Mouse (Mus musculus): ENCODE data around the gene Anxa2.

The Anxa2 gene

DNA sequence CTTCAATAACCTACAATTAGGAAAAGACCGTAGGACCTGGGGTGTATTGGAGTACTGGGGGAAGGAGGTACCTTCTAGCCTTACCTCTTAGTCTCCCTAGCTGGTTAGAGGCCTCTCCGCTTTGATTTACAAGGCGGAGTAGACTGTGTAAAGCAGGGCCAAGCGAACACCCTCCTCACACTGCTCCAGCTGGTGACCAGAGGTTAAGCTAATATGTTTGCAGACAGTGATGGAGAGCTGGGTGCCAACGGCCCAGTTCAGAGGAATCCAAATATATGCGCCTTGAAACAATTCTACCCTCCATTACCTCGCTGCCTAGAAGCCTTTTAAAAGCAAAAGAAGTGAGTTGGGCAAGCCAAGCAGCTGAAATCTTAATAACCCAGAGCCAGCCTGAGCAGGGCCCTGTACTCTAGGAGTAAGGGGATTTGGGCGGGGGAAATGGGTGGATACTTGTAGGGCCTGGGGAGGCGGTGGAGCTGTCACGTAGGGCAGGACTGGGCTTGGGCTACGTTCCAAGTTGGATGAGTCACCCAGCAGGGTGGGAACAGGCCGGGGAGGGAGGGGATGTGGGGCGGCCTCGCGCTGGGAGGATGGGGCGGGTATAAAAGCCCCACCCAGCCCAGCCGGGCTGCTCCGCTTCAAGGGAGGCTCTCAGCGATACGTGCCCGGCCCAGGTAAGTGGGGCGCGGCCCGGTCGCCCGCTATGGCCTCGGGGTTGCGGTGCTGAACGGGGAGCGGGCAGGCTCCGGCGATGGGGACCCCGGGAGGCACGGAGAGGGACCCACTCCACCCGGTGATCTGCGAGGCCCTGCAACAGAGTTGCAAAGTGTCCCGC lies at the start of gene Anxa2:
Gene Anxa2, plus strand, starts transcription at position 555 of the 835 bp plus-strand sequence.
- DNase-seq = no peak

DNA sequence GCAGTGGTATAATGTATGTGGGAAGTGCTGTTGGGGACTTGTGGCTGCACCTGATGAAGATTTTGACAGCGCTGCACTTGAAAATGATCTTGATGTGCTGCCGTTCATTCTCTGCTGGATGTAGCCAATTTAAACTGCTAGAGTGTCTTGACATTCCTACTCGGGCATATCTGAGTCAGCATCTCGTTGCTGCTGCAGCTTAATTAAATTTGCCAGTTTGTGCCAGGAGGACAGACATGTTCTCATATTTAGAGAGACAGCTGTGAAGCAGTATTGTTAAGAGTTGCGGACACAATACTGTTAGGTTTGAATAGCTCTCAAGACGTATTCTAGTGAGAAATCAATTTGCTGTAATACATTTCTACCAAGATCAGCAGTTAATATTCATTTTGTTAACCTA lies 48.7 kb upstream of the Anxa2 start:
- DNase-seq = no peak

DNA sequence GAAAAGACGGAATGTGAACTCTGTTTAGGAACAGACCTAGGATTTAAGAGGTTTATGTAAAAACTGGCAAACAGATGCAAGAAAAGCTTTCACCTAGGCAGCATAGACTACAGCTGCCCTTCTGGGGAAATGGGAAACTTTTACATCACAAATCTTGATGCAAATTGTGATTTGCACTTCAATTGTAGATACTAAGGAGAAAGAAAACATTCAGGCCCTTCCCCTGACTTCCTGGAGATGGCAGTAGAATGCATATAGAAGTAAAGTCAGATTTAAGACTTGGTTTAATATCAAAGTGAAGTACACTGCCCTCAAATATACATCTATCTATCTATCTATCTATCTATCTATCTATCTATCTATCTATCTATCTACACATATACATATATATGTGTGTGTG lies 33.9 kb upstream of the Anxa2 start:
- DNase-seq = no peak

DNA sequence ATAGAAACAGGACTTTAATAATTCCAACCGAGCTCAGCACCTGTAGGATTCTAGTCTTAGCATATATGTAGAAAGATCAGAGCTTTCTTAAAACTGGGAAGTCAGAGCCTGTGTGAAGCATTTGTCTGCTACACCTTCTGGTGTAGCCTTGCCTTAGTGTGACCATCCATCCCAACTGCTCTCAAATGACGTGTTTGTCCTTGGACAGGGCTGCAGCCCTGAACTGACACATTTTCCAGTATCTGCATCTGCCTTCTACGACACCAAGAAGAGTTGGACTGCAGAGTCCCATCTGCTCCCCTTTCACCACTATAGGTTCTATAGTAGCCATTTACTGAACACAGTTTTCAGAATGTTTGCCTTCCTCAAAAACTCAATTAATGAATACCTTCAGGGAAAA lies 22.9 kb upstream of the Anxa2 start:
- no peak for DNase-seq

DNA sequence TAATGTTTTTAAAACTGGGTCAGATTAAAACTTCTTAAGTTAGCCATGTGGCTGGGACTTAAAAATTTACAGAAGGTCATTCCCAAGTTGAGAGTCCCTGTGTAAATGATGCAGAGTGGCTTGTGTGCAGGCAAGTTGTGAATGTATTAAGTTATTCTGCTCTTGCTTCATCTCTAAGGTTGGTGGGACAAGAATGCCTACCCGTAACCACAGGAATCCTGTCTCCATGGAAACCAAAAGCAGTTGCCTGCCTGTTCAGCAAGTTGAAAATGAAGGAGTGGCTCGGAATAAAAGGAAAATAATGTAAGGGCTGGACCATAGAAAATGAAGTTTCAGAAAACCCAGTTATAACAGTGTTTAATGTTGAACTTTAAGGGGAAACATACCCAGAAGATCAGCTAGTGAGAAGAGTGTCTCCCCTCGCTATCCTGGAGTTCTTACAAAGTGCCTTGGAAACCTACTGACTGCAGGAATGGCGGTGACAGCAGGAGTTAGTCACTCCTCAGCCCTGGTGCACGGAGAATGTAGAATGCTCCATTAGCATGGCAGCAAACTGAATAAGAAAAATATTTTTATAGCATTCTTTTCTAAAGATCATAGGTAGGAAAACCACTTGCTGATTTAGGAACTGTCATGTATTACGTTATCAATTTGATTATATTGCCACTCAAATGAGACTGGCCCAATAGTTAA lies 21.4 kb upstream of the Anxa2 start:
- DNase-seq = no peak

DNA sequence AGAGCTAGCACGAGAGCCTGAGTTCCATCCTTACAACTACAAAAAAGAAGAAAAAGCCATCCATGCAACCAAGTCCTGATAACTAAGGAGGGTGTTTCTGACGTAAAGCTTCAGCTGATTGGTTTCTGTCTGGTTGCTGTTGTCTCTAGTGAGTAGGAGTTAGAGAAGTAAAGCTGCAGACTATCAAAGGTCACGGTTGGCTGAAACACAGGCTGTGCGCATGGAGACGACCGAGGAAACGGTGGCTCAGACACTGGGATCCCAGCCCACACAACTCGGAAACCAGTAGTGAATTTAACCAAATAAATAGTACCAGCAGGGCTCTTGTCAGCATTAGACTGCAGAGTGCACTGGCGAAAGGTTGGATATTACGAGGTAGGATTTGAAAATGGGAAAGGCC lies 18.2 kb upstream of the Anxa2 start:
- DNase-seq = no peak

DNA sequence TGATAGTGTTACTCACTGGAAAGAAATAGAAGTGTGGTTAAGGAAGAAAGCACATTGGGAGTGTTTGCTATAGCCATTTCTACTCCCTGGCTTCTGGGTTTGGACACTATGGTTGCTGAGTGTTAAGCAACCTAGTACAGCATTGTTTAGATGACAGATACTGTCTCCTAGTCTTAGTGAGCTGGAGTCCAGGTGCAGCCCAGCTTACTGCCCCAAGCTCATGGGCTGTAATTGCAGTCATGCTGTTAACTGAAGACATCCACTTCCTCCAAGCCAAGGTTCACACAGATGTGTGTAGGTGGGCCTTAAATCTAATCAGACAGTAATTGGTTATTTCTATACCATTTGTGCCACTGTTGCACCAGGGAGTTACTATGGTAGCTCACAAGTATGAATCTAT lies 17.8 kb upstream of the Anxa2 start:
- no peak for DNase-seq

DNA sequence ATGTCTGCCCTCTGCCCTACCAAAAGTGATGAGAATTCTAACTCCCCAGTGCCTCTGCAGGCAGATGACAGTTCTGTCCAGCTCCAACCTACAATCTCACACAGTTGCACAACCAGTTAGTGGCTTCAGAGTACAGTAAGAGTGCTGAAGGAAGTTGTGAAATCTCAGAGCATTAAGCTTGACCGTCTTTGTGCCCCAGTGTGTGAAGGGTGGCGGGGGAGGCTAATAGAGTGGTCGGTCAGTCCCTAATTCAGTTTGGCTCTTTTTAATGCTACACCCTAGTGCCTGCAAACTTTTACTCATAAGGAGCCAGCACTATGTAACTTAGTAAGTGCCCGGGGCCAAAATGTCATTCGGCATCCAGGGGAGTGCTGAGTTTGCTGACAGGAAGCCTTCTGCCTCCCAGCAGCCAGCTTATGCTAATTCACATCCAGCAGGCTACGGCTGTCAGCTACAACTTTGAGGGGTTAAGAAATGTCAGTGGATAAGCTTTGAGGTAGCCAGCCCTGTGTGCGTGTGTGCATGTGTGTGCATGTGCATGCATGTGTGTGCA lies 13.5 kb upstream of the Anxa2 start:
- no peak for DNase-seq

DNA sequence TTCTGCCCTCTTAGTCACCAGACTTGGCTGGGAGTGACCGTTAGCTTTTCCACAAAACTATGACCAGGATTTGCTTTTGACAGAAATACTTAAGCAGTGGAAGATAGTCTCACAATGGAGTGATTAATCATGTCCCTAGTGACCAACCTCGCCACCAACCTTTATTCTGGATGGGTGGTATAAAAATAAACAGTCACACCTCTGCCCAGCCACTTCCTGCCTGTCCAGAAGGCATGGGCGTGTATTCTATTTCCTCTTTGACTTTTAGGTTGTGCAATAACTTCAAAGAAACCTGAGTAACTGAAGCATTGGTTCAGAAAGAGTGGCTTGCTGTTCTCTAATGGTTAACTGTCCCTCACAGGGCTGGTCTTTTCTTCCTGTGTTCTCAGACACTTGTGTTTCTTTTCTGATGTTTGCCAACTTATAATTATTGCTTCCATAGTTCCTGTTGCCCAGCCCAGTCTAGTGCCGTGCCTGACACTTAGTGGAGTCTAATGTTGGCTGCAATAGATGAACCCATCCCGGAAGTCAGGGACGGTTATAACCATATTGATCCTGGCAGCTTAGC lies 10.9 kb upstream of the Anxa2 start:
- DNase-seq = no peak

DNA sequence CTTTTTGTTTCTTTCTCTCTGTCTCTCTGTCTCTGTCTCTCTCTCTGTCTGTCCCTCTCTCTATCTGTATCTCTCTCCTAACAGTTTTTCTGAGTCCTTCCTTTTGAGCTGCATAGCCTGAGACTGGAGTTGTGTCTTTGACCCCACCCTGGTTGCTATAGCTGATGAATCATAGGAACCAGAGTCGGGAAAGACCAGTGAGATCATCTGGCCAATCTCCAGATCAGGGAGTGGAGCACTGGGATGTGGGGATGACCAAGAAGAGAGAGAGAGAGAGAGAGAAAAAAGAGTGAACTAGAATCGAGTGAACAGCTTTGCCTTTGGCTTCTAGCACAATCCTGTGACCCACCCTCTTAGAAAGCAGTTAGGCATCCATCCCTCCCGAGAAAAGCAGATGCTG lies 10.2 kb upstream of the Anxa2 start:
- DNase-seq = no peak

DNA sequence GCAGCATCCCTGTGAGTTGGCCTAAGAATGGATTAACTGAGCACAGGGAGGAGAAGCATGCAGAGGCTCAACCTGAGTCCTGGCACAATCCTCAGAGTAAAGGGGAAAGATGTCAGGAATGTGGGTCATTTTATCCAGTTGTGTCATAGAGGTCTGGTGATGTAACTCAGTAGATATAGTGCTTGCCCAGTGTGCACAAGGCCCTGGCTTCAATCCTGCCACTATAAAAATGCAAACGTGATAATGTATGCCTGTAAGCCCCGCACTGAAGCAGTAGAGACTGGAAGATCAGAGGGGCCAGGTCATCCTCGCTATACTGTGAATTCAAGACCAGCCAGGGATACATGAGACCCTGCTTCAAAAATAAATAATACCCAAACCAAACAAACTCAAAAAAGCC lies 4.6 kb upstream of the Anxa2 start:
- no peak for DNase-seq

DNA sequence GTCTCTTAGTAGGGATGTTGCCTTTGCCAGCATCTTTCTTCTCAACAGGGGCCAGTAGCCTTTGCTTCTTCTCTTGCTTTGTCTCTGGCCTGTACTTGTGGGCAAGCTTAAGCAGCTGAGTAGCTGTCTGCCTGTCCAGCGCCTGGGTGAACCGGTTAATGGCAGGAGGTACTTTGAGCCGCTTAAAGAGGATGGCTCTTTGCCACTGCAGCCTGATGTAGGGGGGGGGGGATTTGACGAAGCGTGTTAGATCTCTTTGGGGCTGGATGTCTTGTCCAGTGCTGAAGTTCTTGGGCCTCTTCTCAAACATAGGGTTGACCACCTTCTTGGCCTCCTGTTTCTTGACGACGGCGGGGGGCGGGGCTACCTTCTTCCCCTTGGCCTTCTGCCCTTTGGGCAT lies 2.8 kb upstream of the Anxa2 start:
- DNase-seq = no peak

DNA sequence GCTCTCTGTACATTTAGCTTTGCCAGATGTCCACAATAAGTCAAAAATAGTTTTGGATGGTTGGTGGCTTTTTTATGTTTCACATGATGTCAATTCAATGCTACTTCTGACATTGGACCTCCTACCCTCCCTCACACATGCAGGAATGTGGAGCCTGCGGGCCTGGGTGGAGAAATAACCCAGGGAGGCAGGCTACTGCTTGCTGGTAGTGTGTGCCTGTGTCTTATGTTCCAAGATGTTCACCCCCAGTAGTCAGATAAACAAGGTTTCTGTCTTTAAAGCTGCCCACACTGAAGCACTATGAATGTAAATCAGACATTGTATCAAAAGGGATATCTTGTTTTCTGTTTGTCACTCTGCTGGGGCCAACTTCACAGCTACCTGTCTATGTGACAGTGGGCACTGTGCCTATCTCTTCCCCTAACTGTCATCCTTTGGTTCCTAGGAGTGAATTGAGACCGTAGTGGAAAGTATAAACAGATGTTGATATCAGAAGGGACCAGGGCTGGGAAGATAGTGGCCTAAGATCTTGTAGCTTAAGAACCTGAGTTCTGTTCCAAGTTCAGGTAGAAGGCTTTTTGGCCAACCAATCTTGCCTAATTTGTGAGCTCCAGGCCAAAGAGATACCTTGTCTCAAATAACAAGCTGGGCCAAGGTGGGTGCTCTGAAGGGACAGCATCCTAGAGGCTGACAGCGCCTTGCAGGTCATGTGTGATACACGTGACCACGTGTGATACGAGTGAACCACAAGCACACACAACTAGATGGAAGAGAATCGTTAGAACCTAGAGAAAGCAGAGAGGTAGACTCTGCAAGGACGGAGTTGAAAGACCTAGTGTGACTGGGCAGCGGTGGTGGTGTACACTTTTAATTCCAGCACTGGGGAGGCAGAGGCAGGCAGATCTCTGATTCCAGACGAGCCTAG lies 1.3 kb upstream of the Anxa2 start:
- no peak for DNase-seq

DNA sequence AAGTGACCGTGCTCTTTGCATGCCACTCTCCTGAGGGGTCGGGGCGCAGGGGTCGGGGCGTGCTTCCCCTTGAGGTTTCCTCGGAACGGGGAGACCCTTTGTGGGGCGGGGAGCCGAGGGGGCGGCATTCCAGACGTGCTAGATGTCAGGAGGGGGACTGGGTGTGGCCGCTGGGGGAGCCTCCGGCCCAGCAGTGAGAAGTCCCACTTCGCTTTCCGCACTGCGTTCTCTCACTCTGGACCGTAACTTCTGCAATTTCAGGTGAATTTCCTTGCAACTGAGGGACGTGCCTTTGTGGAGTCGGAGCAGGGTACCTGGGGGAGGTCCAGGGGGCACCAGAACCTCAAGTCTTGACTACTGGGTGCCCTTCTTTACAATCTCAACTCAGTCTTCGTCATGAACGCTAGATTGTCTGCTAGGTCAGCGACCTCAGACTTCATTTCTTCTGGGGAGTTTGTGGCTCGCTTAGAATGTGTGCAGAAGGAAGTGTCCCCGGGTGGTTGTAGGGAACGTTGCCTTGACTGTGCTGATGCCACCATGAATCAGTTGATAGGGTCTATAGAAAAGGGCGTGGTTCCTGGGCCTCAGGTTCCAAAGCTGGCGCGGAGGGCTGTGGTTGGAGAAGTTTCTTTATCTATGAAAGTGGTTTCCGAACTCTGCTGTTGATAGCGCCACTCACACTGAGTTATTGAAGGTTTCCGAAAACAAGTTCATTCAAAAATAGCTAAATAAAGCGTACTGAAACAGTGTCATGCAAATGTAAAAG lies 664 bp downstream of the Anxa2 start:
- DNase-seq = no peak

DNA sequence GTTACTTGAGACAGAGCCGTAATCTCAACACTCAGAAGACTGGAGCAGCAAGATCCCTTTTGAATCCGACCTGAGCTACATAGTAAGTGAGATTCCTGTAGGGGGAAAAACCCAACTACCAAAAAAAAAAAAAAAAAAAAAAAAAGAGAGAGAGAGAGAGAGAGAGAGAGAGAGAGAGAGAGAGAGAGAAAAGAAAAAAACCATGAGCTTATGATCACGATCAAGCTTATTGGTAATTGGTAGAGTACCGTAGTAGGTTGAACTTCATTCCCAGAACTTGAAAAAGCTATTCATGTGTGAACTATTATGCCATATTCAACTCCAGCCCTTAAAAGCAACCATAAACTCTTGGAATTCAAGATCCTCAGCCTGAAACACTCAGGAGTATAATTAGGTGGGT lies 1.3 kb downstream of the Anxa2 start:
- DNase-seq = no peak

DNA sequence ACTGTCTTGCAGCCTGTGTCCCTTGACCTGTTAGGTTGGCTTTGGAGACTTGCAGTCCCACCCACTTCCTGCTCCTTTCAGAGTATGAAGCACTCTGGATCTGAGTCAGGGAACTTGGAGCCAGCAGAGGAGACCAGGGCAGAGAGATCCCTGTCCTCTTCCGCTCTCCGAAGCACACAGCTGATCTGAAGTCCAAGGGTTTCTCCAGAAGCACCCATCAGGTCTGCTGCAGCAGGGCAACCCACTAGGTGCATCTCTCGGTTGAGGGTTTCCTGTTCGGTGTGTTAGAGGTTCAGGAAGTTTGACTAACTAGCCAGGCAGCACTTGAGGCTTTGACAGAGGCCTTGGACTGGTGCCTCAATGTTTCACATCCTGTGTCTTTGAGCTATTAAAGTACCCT lies 2.0 kb downstream of the Anxa2 start:
- no peak for DNase-seq

DNA sequence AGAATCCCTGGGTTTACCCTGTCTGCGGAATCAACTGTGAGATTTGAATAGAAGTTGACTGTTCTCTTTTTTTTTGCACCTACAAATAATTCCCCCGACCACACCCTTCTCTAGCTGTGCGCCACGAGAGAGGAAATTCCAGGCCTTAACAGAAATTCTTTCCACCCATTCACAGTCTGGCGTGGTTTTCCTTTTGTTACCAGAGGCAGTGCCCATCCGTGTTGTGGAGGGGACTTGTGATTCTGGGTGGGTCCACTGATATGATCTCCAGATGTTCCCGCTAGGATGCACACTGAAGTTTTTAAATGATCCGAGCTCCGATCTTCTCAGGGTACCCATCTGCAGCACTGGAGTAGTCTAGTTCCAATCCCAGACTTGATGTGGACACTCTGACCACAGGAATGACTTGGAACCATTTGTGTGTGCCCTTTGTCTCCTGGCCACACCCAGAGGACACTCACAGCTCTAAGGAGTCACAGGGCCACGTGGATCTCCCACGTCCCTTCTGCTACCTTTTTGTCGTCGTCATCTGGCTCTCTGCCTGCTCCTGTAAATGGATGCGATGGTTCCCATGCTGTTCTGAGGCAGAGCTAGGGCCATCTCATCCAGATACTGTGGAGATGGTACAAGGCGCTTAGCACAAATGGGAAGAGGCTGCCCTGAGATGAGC lies 3.1 kb downstream of the Anxa2 start:
- no peak for DNase-seq

DNA sequence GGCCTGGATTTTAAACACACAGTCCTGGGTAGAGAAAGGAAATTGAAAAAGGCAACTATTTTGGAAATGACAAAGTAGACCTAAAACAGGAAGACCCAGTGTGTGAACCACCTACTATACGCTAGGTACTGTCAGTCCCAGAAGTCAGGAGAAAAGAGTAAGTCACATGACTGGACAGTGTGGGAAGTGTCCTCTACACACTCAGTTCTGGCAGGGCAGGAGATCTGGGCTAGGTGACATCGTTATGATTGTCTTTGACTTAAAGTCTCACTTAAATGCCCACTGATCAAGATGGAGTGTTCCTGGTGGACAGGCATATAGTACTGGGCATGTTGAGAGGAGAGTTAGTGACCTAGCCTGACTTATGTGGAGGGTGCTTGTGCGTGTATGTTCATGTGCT lies 3.7 kb downstream of the Anxa2 start:
- DNase-seq = no peak

DNA sequence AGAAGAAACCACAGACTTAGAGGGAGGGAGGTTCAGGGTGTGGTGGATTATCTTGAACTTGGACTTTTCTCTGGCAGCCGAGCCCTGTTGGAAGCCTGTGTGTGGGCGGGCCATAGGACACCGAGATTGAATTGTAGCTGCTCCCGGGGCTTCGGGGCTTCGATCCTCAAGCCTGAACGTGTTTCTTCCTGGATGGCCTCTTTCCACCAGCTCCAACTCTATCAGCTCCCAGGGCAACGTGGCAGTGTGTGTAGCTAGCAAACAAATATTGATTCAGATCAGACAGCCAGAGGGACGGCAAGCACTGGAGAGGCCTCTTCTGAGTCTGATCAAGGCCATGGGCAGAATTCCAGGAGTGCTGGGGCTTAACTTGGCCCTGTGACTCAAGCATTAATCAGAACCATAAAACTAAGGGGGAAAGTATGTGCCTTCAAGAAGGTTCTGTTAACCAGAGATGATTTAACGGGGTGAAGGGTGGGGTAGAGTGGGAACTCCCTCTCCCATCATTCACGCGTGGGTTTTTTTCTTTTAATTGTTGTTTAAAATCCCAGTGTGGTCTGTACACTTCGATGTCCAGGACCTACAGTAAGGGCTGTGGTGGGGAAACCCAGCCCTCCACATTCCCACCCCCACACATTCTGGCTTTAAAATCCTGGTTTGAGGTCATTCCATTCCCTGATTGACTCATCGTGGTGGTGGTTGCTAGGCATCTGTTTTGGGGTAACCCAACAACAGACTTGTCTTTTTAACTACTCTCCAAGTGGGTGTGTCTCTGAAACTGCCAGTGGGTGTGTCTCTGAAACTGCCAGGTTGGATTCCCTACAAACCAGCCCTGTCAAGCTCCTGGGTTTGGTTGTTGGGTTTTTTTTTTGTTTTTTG lies 4.6 kb downstream of the Anxa2 start:
- DNase-seq = no peak

DNA sequence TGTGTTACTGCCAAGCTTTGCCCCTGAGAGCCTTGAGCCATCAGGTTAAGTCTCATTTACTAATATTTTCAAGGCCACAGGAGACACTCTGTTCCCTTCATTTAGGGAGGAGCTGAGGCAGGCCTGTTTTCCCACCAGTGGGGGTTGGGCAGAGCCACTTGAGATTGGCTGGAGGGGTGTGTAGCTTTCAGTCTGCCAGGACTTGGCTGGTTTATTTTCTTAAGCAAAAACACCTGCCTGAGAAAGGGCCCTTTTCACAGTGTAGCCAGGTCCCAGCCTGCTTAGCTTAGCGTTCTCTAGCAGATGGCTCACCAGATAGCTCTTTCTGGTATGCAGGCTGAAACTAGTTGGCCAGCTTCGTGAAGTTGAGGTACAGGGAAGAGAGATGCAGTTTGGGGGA lies 5.6 kb downstream of the Anxa2 start:
- no peak for DNase-seq
